Mouse (Mus musculus) intestine, embryonic 15.5 days (tissue): ENCODE results near the gene Isl2. TPM values are rescaled to one million over a fixed set of nuclear protein-coding genes. Genes with fewer than 3 reads are reported as not detected.

Source experiments
- ATAC-seq: fragments of 200-750 bp; cut with Nextera tagmentation; 2 replicates; pipeline ENCODE4 v1.8.0; 2017; ENCODE audit warnings: moderate TSS enrichment, moderate library complexity
- H3K27ac ChIP-seq: fragments of 300-500 bp; sonication (generic); 2 replicates; pipeline ENCODE4 v1.5.1; 2015; ENCODE audit warnings: mild to moderate bottlenecking, inconsistent platforms
- H3K27me3 ChIP-seq: fragments of 300-500 bp; sonication (generic); replicated peaks from 2 replicates; pipeline ENCODE4 v1.6.1; 2015; ENCODE audit warnings: inconsistent platforms
- H3K36me3 ChIP-seq: fragments of 300-500 bp; sonication (generic); 2 replicates; pipeline ENCODE4 v1.6.1; 2015; ENCODE audit warnings: inconsistent platforms
- H3K4me1 ChIP-seq: fragments of 300-500 bp; sonication (generic); replicated peaks from 2 replicates; pipeline ENCODE4 v1.6.1; 2015; ENCODE audit warnings: inconsistent platforms
- H3K4me2 ChIP-seq: fragments of 300-500 bp; sonication (generic); replicated peaks from 2 replicates; pipeline ENCODE4 v1.6.1; 2015; ENCODE audit warnings: mild to moderate bottlenecking, inconsistent platforms
- H3K4me3 ChIP-seq: fragments of 300-500 bp; sonication (generic); replicated peaks from 2 replicates; pipeline ENCODE4 v1.5.1; 2015; ENCODE audit warnings: inconsistent platforms
- H3K9ac ChIP-seq: fragments of 300-500 bp; sonication (generic); 2 replicates; pipeline ENCODE4 v1.6.1; 2015; ENCODE audit warnings: inconsistent platforms
- H3K9me3 ChIP-seq: fragments of 300-500 bp; sonication (generic); 2 replicates; pipeline ENCODE4 v1.6.1; 2016; ENCODE audit warnings: inconsistent platforms
- WGBS: fragments of 180-500 bp; shearing (Covaris S2); methylation state at CpG from one replicate; pipeline ENCODE4 v1.1.7; 2015; 5-methylcytosine and 5-hydroxymethylcytosine counted together
- polyA plus RNA-seq: library from polyadenylated mRNA; unstranded; fragments of >200 nt; fragmentation: Nextera tagmentation; extraction: Ambion mirVana; gene quantifications from 2 replicates; pipeline ENCODE4 v1.2.1, GENCODE M21; 2015

Isl2 gene
- polyA plus RNA-seq, 1 experiment from 2014 or later = 3.3 TPM

- H3K9ac ChIP-seq = no peak overlapping the region
- H3K27me3 ChIP-seq = no peaks in the 10 kb centered on the region
- WGBS = 29% methylated on average over 1 of the region's 1 CpGs
- H3K27ac ChIP-seq = no peak overlapping the region
- no peak overlapping the region for H3K4me3 ChIP-seq
- no peak overlapping the region for H3K4me2 ChIP-seq
- H3K4me1 ChIP-seq = no peaks in the 10 kb centered on the region
- H3K9me3 ChIP-seq = no peaks in the 10 kb centered on the region
- no peaks in the 10 kb centered on the region for H3K36me3 ChIP-seq
- no peak for ATAC-seq
Measured at GRCm38 (mm10) chr9:55554986-55555385, 16.5 kb downstream of the Isl2 start.

GRCm38 (mm10) chr9:55560960-55561359, 22.5 kb downstream of the Isl2 start:
- Histone ChIP-seq H3K27ac (no peak overlapping the region), H3K36me3 (no peaks in the 10 kb centered on the region), H3K27me3 (no peaks in the 10 kb centered on the region), H3K4me2 (no peak overlapping the region), H3K4me1 (no peaks in the 10 kb centered on the region), H3K9ac (no peak overlapping the region), H3K9me3 (no peaks in the 10 kb centered on the region), H3K4me3 (no peak overlapping the region)
- ATAC-seq = no peak
- WGBS = 95% methylated on average over 1 of the region's 1 CpGs

DNA sequence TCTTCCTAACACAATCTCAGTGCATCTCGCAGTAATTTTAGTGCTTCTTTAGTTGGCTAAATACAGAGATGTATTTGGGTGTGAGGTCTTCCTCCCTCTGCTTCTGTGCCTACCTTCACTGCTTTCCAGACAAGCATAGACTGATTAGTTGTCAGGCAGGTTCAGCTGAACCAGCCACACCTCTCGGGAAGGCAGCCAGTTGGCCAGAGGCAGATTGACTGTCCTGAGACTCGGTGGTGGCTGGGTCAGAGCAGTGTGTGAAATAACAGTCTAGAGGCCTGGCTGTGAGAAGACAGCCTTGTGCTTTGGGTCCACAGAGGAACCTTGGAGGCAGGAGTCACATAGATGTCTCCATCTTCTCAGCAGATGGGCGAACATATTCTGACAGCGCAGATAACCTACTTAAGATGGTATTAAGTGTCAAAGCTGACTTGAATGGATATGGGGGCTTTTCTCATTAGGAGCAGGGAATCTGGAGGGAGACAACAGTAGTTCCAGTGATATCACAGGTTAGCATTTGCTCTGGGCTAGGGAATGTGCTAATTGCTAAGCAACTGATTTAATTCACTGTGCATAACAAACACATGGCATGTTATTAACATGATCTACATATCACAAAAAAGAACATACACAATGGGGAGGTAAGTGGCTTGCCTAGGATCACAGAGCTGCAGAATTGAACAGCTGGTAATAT, 30.1 kb downstream of the Isl2 start:
- whole genome bisulfite sequencing = 63% methylated on average over 5 of the region's 5 CpGs

GRCm38 (mm10) chr9:55571071-55571470, 32.6 kb downstream of the Isl2 start:
- Histone ChIP-seq H3K9me3 (no peaks in the 10 kb centered on the region), H3K27me3 (no peaks in the 10 kb centered on the region), H3K36me3 (no peaks in the 10 kb centered on the region), H3K27ac (no peak overlapping the region), H3K4me2 (no peak overlapping the region), H3K4me1 (no peaks in the 10 kb centered on the region), H3K9ac (no peak overlapping the region), H3K4me3 (no peak overlapping the region)
- 58% methylated on average over 1 of the region's 1 CpGs for WGBS
- no peak for ATAC-seq

More for the DNA sequence above, 30.1 kb downstream of the Isl2 start:
- H3K9ac ChIP-seq = no peak overlapping the region
- H3K27ac ChIP-seq = no peak overlapping the region
- H3K36me3 ChIP-seq = no peaks in the 10 kb centered on the region
- H3K4me2 ChIP-seq = no peak overlapping the region
- H3K9me3 ChIP-seq = no peaks in the 10 kb centered on the region
- ATAC-seq = no peak
- no peaks in the 10 kb centered on the region for H3K27me3 ChIP-seq
- no peaks in the 10 kb centered on the region for H3K4me1 ChIP-seq
- H3K4me3 ChIP-seq = no peak overlapping the region

DNA sequence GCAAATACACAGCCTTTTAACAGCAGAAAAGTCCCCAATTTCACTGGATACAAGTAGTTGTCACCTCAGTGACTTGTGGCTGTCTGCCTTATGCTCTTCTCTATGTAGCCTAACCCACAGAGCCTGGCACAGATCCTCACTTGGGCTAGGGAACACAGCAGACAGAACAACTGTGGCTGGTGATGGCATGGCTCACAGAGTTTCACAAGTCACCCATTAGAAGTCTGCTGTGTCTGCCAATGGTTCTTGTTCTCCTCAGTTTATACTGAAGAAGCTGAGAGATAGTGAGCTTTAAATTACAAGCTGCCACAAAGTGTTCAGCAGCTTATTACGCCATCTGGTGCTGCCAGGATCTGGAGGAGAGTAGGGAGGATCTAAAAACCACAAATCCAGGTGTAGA, 38.1 kb downstream of the Isl2 start:
- WGBS = 78% methylated on average over 1 of the region's 1 CpGs
- Histone ChIP-seq H3K36me3 (no peaks in the 10 kb centered on the region), H3K27ac (no peak overlapping the region), H3K9me3 (no peaks in the 10 kb centered on the region), H3K4me1 (0 out of 2 replicates have a peak, but pooled peaks cover 3% of the 10 kb centered on the region), H3K9ac (no peak overlapping the region), H3K4me3 (no peak overlapping the region), H3K4me2 (no peak overlapping the region), H3K27me3 (no peaks in the 10 kb centered on the region)
- no peak for ATAC-seq

- ATAC-seq = no peak
- WGBS = 25% methylated on average over 3 of the region's 3 CpGs
- Histone ChIP-seq H3K9ac (no peak overlapping the region), H3K27me3 (no peaks in the 10 kb centered on the region), H3K27ac (no peak overlapping the region), H3K4me1 (0 out of 2 replicates have a peak, but pooled peaks cover 5% of the 10 kb centered on the region), H3K4me2 (no peak overlapping the region), H3K9me3 (no peaks in the 10 kb centered on the region), H3K36me3 (no peaks in the 10 kb centered on the region), H3K4me3 (no peak overlapping the region)
Measured at GRCm38 (mm10) chr9:55581414-55581813, 42.9 kb downstream of the Isl2 start.

DNA sequence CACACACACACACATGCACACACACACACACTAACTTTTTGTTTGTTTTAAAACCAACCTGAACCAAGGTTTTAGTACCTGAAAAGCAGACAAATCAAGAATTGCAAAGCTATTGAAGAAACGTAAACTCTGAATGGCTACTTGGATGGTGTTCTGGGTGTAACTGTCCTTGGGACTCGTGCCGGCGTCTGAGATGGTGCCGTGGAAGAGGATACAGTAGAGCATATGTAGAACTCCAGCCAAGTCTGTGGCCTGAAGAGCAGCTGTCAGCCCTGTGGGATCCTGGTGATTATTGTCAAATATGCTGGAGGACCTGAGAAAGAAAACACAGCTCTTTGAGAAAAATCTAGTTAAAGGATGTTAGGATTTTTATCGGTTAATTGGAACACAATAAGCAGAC, 47.7 kb downstream of the Isl2 start:
- H3K27ac ChIP-seq = no peak overlapping the region
- no peak overlapping the region for H3K4me3 ChIP-seq
- H3K4me2 ChIP-seq = no peak overlapping the region
- no peak overlapping the region for H3K9ac ChIP-seq
- no peaks in the 10 kb centered on the region for H3K36me3 ChIP-seq
- H3K9me3 ChIP-seq = no peaks in the 10 kb centered on the region
- no peak for ATAC-seq
- H3K27me3 ChIP-seq = no peaks in the 10 kb centered on the region
- WGBS = 95% methylated on average over 6 of the region's 6 CpGs
- H3K4me1 ChIP-seq = 0 out of 2 replicates have a peak, but pooled peaks cover 5% of the 10 kb centered on the region

Other genes starting within 250 kb of the Isl2 start
- 1.1 TPM in 2 replicates for gene Nrg4, start 211.8 kb upstream of the Isl2 start, polyA plus RNA-seq
- 0.81 and 1.3 TPM in 2 replicates for gene Tmem266, start 211.8 kb upstream of the Isl2 start, polyA plus RNA-seq
- gene Etfa, start 26.4 kb upstream of the Isl2 start, polyA plus RNA-seq = 288 and 318 TPM in 2 replicates